Mouse (Mus musculus): ENCODE results near the gene Osbpl10. TPM values are rescaled to one million over a fixed set of nuclear protein-coding genes. Genes with fewer than 3 reads are reported as not detected.
"Not testable (repeated sequence)": the region's sequence is repeated elsewhere in the genome, so short reads cannot be mapped to it uniquely, and the experiment has no call there.

Gene Osbpl10
- total and polyA plus RNA-seq, 2 experiments from 2014 or later = 3.3 to 22.5 TPM

DNA sequence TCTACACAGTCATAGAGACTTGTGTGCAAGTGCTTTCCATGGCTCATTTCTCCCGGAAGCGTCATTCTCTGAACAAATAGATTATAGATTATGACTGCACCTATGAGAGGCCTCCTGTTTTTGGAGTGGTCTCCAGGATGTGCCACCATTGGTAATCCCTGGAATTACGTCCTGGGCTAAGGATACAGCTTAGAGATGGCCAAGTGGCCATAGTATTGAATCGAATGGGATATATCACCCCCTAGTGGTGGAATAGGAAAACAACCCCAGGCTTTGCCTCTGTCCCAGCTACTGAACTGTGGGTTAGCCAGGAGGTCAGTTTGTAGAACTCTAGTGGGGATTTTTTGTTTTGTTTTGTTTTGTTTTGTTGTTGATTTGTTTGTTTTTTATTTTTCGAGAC lies 21.4 kb upstream of the Osbpl10 start:
- WGBS = 44% methylated on average over 5 of the region's 5 CpGs
- ATAC-seq = peak; percentile 51; the same call in 1 of the 2 replicates
- peak; percentile 78 for TF ChIP-seq CTCF (IDR thresholded peaks at IDR 0.05; ENCODE audit: low read depth)

DNA sequence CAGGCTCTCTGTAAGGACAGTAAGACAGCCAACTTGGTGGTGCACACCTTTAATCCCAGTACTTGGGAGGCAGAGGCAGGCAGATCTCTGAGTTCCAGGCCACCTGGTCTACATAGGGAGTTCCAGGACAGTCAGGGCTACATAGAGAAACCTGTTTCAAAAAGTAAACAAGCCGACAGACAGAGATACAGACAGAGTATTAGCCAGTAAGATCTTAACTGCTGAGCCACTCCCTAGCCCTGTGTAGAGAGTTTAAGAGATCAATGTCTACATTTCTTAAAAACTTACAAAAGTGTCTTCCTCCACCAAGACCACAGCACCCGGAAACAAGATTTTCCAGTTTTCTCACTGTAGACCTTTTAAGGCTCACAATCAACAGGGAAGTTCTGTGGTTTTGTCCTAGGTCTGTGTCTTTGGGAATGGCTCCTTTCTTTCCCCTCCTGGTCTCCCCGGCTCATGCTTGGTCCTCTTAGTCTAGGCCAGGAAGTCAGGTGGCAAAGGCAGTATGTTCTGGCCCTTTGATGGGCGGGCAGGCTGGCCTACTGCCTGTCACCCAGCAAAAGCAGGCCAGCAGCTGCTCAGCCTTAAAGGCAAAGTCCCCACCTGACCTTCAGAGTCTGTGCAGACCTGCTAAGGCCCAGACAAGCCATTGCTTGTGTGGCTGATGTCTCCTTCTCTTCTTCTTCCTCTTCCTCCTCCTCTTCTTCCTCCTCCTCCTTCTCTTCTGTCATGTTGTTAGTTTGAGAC lies 18.2 kb upstream of the Osbpl10 start:
- DNase-seq (ENCODE audit: low spot score) = no peak
- no peak overlapping the region for H3K4me2 ChIP-seq (ENCODE audit: low read depth, low read length)
- no peak for ATAC-seq
- no peak overlapping the region for H3K27ac ChIP-seq
- H3K27me3 ChIP-seq (ENCODE audit: insufficient read depth, low read length) = no peaks in the 10 kb centered on the region
- H3K4me3 ChIP-seq (ENCODE audit: low read length) = no peak overlapping the region
- 74% methylated on average over 4 of the region's 4 CpGs for WGBS
- H3K9ac ChIP-seq (replicated peaks; ENCODE audit: low read length) = no peak overlapping the region
- H3K36me3 ChIP-seq (ENCODE audit: insufficient read depth, low read length) = no peaks in the 10 kb centered on the region
- no peaks in the 10 kb centered on the region for H3K4me1 ChIP-seq (ENCODE audit: insufficient read depth, low read length)
- no peak for TF ChIP-seq CTCF (IDR thresholded peaks at IDR 0.05; ENCODE audit: low read depth)
- H3K9me3 ChIP-seq (ENCODE audit: low read length) = no peaks in the 10 kb centered on the region

More for the DNA sequence above, 21.4 kb upstream of the Osbpl10 start:
- Histone ChIP-seq H3K27me3 (ENCODE audit: insufficient read depth, low read length) (no peaks in the 10 kb centered on the region), H3K9ac (replicated peaks; ENCODE audit: low read length) (no peak overlapping the region), H3K27ac (no peak overlapping the region), H3K4me2 (ENCODE audit: low read depth, low read length) (no peak overlapping the region), H3K36me3 (ENCODE audit: insufficient read depth, low read length) (no peaks in the 10 kb centered on the region), H3K4me1 (ENCODE audit: insufficient read depth, low read length) (no peaks in the 10 kb centered on the region), H3K9me3 (ENCODE audit: low read length) (no peaks in the 10 kb centered on the region), H3K4me3 (ENCODE audit: low read length) (no peak overlapping the region)
- peak; percentile 78 for DNase-seq (ENCODE audit: low spot score)

DNA sequence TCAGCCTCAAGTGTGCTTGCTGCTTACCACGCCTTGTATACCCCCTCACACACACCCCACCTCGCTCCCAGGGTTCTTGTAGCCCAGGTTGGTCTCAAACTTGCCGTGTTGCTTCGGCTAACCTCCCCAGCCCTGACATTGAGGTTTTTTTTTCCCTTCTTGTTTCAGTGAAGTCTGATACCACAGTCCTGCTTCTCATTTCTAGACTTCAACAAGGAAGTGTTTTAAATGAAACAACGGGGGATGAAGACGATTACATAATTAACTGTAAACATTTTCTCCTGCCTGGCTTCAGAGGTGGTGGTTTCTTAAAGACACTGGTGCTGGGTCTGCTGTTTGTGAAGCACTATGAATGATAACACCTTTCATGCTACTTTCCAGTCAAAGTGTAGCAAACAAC lies 17.5 kb upstream of the Osbpl10 start:
- Histone ChIP-seq H3K36me3 (ENCODE audit: insufficient read depth, low read length) (no peaks in the 10 kb centered on the region), H3K9me3 (ENCODE audit: low read length) (no peaks in the 10 kb centered on the region), H3K9ac (replicated peaks; ENCODE audit: low read length) (no peak overlapping the region), H3K27me3 (ENCODE audit: insufficient read depth, low read length) (no peaks in the 10 kb centered on the region), H3K4me2 (ENCODE audit: low read depth, low read length) (no peak overlapping the region), H3K27ac (no peak overlapping the region), H3K4me3 (ENCODE audit: low read length) (no peak overlapping the region), H3K4me1 (ENCODE audit: insufficient read depth, low read length) (no peaks in the 10 kb centered on the region)
- ATAC-seq (no peak), DNase-seq (ENCODE audit: low spot score) (no peak)
- 88% methylated on average over 6 of the region's 6 CpGs for WGBS
- no peak for TF ChIP-seq CTCF (IDR thresholded peaks at IDR 0.05; ENCODE audit: low read depth)

DNA sequence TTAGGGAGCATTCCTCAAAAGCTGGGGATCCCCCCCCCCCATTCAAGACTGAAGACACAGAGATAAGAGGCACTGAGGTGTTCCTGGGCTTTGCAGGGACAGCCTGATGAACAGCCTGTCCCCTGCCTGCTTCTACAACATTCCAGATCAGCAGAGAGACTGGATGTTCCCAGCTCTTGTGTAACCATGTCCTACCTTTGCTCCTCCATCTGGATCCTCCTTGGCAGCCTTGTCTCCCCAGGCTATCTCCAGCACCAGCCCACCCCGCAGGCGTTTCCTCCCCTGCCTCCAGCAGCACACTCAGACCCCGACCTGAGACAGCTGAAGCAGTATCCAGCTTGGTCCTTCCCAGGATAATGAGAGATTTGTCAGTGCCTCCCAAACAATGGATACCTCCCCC lies 14.3 kb upstream of the Osbpl10 start:
- 61% methylated on average over 3 of the region's 3 CpGs for WGBS
- no peaks in the 10 kb centered on the region for H3K4me1 ChIP-seq (ENCODE audit: insufficient read depth, low read length)
- no peak for ATAC-seq

DNA sequence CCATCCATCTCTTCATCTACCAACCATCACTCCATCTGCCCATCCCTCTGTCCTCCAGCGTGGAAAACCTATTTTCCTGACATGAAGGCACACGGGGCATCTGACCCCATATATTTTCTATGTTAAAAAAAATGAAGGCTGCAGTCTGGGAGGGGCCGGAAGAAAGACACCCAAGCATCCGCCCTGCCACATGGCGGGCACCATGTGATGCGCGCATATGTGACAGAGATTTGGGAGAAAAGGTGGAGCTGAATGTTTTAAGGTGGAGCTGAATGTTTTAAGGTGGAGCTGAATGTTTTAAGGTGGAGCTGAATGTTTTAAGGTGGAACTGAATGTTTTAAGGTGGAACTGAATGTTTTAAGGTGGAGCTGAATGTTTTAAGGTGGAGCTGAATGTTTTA lies 12.1 kb upstream of the Osbpl10 start:
- H3K4me3 ChIP-seq (ENCODE audit: low read length); H3K9me3 ChIP-seq (ENCODE audit: low read length); H3K27me3 ChIP-seq (ENCODE audit: insufficient read depth, low read length); H3K4me2 ChIP-seq (ENCODE audit: low read depth, low read length); H3K4me1 ChIP-seq (ENCODE audit: insufficient read depth, low read length); H3K27ac ChIP-seq; DNase-seq (ENCODE audit: low spot score); ATAC-seq; H3K36me3 ChIP-seq (ENCODE audit: insufficient read depth, low read length); H3K9ac ChIP-seq (replicated peaks; ENCODE audit: low read length): not testable (repeated sequence)
- 83% methylated on average over 7 of the region's 7 CpGs for WGBS

More for the DNA sequence above, 14.3 kb upstream of the Osbpl10 start:
- H3K4me2 ChIP-seq (ENCODE audit: low read depth, low read length) = no peak overlapping the region
- no peaks in the 10 kb centered on the region for H3K36me3 ChIP-seq (ENCODE audit: insufficient read depth, low read length)
- no peaks in the 10 kb centered on the region for H3K9me3 ChIP-seq (ENCODE audit: low read length)
- no peak overlapping the region for H3K4me3 ChIP-seq (ENCODE audit: low read length)
- DNase-seq (ENCODE audit: low spot score) = no peak
- no peak for TF ChIP-seq CTCF (IDR thresholded peaks at IDR 0.05; ENCODE audit: low read depth)
- no peak overlapping the region for H3K27ac ChIP-seq
- H3K9ac ChIP-seq (replicated peaks; ENCODE audit: low read length) = no peak overlapping the region
- no peaks in the 10 kb centered on the region for H3K27me3 ChIP-seq (ENCODE audit: insufficient read depth, low read length)

DNA sequence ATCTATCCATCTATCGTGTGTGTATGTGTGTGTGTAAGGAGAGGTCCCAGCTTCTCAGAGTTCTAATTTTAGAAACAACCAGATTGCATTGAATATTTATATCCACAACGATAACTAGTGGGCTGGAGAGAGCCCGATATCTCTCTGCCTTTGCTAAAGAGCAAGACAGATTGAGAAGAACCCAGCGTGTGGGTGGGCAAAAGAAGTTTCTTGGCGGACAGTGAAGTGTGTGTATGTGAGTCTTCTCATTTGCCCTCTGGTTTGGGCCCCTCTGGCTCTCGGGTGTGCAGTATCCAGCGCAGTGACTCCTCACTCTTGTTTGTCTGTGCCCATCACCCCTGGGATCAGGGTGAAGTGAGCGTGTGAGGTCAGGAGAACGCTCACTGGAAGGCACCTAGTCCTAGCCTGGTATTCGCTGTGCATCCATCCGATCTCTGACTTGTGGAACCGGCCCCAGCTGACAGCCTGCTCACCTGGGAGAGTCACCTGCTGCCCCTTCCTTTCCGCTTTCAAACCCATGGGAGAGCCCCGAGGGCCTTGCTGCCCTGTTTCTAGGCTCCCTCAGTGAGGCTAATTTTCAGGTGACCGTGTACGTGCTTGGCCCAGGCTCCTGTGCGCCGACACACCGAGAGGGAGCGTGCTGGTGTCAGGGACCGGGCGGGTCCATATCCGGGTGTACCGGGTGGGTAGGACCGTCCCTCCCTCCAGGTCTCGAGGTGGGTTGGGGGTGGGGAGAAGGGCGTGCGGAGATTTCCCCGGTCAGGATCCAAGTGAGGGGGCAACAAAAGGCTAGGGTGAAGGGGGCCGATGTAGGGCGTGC lies 698 bp upstream of the Osbpl10 start:
- H3K4me3 ChIP-seq (ENCODE audit: low read length) = peak overlapping the region; percentile 62
- H3K9me3 ChIP-seq (ENCODE audit: low read length) = no peaks in the 10 kb centered on the region
- peak; percentile 38 for TF ChIP-seq CTCF (IDR thresholded peaks at IDR 0.05; ENCODE audit: low read depth)
- no peaks in the 10 kb centered on the region for H3K4me1 ChIP-seq (ENCODE audit: insufficient read depth, low read length)
- WGBS = 8% methylated on average over 31 of the region's 31 CpGs
- peak; percentile 38 for DNase-seq (ENCODE audit: low spot score)
- ATAC-seq = peak; percentile 82
- H3K27ac ChIP-seq = peak overlapping the region; percentile 75
- no peaks in the 10 kb centered on the region for H3K36me3 ChIP-seq (ENCODE audit: insufficient read depth, low read length)
- H3K9ac ChIP-seq (replicated peaks; ENCODE audit: low read length) = peak overlapping the region; percentile 80
- no peaks in the 10 kb centered on the region for H3K27me3 ChIP-seq (ENCODE audit: insufficient read depth, low read length)
- peak overlapping the region; percentile 85 for H3K4me2 ChIP-seq (ENCODE audit: low read depth, low read length)

All from hindbrain, postnatal 0 days (tissue).